Mouse (Mus musculus) E14TG2a.4 (cell line): ENCODE data around the gene Diras2.

Experiments
- H3K27me3 ChIP-seq: 2 replicates; pipeline ENCODE4 v1.6.1; 2014; ENCODE audit warnings: low read length, control low read depth; ENCODE audit not compliant: insufficient read depth
- H3K36me3 ChIP-seq: 2 replicates; pipeline ENCODE4 v1.6.1; 2014; ENCODE audit warnings: low read length, control low read depth; ENCODE audit not compliant: insufficient read depth
- H3K4me1 ChIP-seq: replicated peaks from 2 replicates; pipeline ENCODE4 v1.6.1; 2014; ENCODE audit warnings: low read depth, low read length, control low read depth
- H3K4me3 ChIP-seq: replicated peaks from 2 replicates; pipeline ENCODE4 v1.5.1; 2014; ENCODE audit warnings: mild to moderate bottlenecking, low read length
- H3K9me3 ChIP-seq: 2 replicates; pipeline ENCODE4 v1.6.1; 2014; ENCODE audit warnings: low read length, control low read depth
- CTCF ChIP-seq: conservative IDR thresholded peaks from 2 replicates; pipeline ENCODE4 v1.5.1; 2014; ENCODE audit warnings: low read length
- NANOG ChIP-seq: IDR thresholded peaks from 2 replicates; pipeline ENCODE4 v1.6.1; 2014; ENCODE audit warnings: borderline replicate concordance, low read length, mixed read lengths
- POU5F1 ChIP-seq: IDR thresholded peaks from 2 replicates; pipeline ENCODE4 v1.6.1; 2014; ENCODE audit warnings: low read length, borderline replicate concordance

The Diras2 gene

GRCm38 (mm10) chr13:52531121-52531520 lies at the start of gene Diras2:
Diras2 (minus strand) TSS chr13:52531279.
- TF ChIP-seq CTCF (no peak), POU5F1 (no peak), NANOG (no peak)

GRCm38 (mm10) chr13:52578776-52579175 lies 47.7 kb upstream of the Diras2 start:
- Histone ChIP-seq H3K9me3 (0 out of 2 replicates have a peak, but pooled peaks cover 4% of the 10 kb centered on the region), H3K4me3 (no peak overlapping the region), H3K4me1 (peaks cover 37% of the 10 kb centered on the region), H3K27me3 (no peaks in the 10 kb centered on the region), H3K36me3 (no peaks in the 10 kb centered on the region)
- no peak for TF ChIP-seq CTCF
- no peak for TF ChIP-seq NANOG
- no peak for TF ChIP-seq POU5F1

More at GRCm38 (mm10) chr13:52531121-52531520, at the start of gene Diras2:
- Histone ChIP-seq H3K4me3 (peak within 1 kb of the TSS; percentile 82), H3K9me3 (peaks cover 10% of the 10 kb centered on the region), H3K4me1 (peaks cover 13% of the 10 kb centered on the region), H3K36me3 (no peaks in the 10 kb centered on the region), H3K27me3 (peaks cover 42% of the 10 kb centered on the region)

GRCm38 (mm10) chr13:52577939-52578338 lies 46.9 kb upstream of the Diras2 start:
- Histone ChIP-seq H3K4me3 (no peak overlapping the region), H3K27me3 (no peaks in the 10 kb centered on the region), H3K9me3 (0 out of 2 replicates have a peak, but pooled peaks cover 4% of the 10 kb centered on the region), H3K36me3 (no peaks in the 10 kb centered on the region), H3K4me1 (peaks cover 45% of the 10 kb centered on the region)
- TF ChIP-seq CTCF (no peak), NANOG (no peak), POU5F1 (no peak)

- H3K27me3 ChIP-seq: no peaks in the 10 kb centered on the region
- TF ChIP-seq POU5F1: no peak
- TF ChIP-seq CTCF: no peak
- no peak for TF ChIP-seq NANOG
- H3K9me3 ChIP-seq: 0 out of 2 replicates have a peak, but pooled peaks cover 4% of the 10 kb centered on the region
- peaks cover 46% of the 10 kb centered on the region for H3K4me1 ChIP-seq
- no peaks in the 10 kb centered on the region for H3K36me3 ChIP-seq
- H3K4me3 ChIP-seq: no peak overlapping the region
These were observed 46.3 kb upstream of the Diras2 start for GRCm38 (mm10) chr13:52577326-52577920.

GRCm38 (mm10) chr13:52576841-52577240 lies 45.8 kb upstream of the Diras2 start:
- no peak for TF ChIP-seq CTCF
- TF ChIP-seq NANOG: no peak
- no peak for TF ChIP-seq POU5F1
- Histone ChIP-seq H3K4me3 (no peak overlapping the region), H3K27me3 (no peaks in the 10 kb centered on the region), H3K36me3 (no peaks in the 10 kb centered on the region), H3K4me1 (peaks cover 48% of the 10 kb centered on the region), H3K9me3 (0 out of 2 replicates have a peak, but pooled peaks cover 4% of the 10 kb centered on the region)

GRCm38 (mm10) chr13:52576021-52576614 lies 45.0 kb upstream of the Diras2 start:
- TF ChIP-seq CTCF (no peak), POU5F1 (no peak)

GRCm38 (mm10) chr13:52575483-52575882 lies 44.4 kb upstream of the Diras2 start:
- peaks cover 57% of the 10 kb centered on the region for H3K4me1 ChIP-seq
- TF ChIP-seq POU5F1 (no peak), NANOG (no peak)
- no peak overlapping the region for H3K4me3 ChIP-seq
- no peaks in the 10 kb centered on the region for H3K27me3 ChIP-seq
- H3K9me3 ChIP-seq: no peaks in the 10 kb centered on the region
- no peaks in the 10 kb centered on the region for H3K36me3 ChIP-seq

More at GRCm38 (mm10) chr13:52576021-52576614, 45.0 kb upstream of the Diras2 start:
- Histone ChIP-seq H3K27me3 (no peaks in the 10 kb centered on the region), H3K4me1 (peaks cover 54% of the 10 kb centered on the region), H3K4me3 (no peak overlapping the region), H3K36me3 (no peaks in the 10 kb centered on the region), H3K9me3 (0 out of 2 replicates have a peak, but pooled peaks cover 3% of the 10 kb centered on the region)

GRCm38 (mm10) chr13:52574311-52574710 lies 43.2 kb upstream of the Diras2 start:
- TF ChIP-seq POU5F1 (no peak), CTCF (no peak), NANOG (no peak)
- H3K27me3 ChIP-seq: no peaks in the 10 kb centered on the region; the same call in 1 of the 2 replicates
- no peak overlapping the region for H3K4me3 ChIP-seq
- no peaks in the 10 kb centered on the region for H3K36me3 ChIP-seq
- peaks cover 68% of the 10 kb centered on the region for H3K4me1 ChIP-seq
- no peaks in the 10 kb centered on the region for H3K9me3 ChIP-seq
